In the genomic region with DNA sequence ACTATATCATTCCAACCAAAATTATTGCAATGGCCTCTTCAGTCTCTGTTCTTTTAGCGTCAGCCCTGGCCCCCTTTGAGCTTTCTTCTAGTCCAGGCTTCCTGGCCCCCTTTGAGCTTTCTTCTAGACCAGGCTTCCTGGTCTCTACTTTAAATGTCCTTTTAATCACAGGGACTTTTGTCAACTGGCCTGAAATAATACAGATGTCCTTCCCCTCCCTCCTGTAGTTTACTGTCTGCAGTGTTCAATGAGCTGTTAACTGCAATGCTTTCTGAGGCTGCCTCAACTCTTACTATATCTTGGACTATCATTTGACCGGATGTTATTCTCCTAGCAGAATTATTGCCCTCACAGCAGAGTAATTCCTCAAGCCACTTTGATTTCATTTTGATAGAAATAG, we compare ENCODE assay signal across 25 mouse cellular contexts.
DNase-seq lines count a peak whose midpoint lies in the region; ATAC-seq and TF ChIP-seq lines count a peak whose summit lies in the region.
"Had no signal": no experiment of that assay in that cellular context is flagged by ENCODE, and none has a peak within 500 bp of the region (broad histone marks: within the 10 kb centered on the region; RNA-seq: fewer than 3 reads in every experiment).

No protein-coding gene starts in this region.

- WGBS in heart, embryonic 13.5 days: 60% methylated on average over 2 of the region's 2 CpGs
- WGBS in heart, adult 2 months: 48% methylated on average over 2 of the region's 2 CpGs
- 44% methylated on average over 2 of the region's 2 CpGs for WGBS in heart, postnatal 0 days
- WGBS in heart, embryonic 10.5 days: 59% methylated on average over 2 of the region's 2 CpGs
- 63% methylated on average over 2 of the region's 2 CpGs for WGBS in lung, embryonic 14.5 days
- 60% methylated on average over 2 of the region's 2 CpGs for WGBS in lung, adult 2 months

- H3K9ac ChIP-seq in heart, embryonic 13.5 days: no peak overlapping the region
- H3K9ac ChIP-seq in heart, adult 2 months (ENCODE audit: low read depth, low read length): no peak overlapping the region
- H3K9ac ChIP-seq in heart, postnatal 0 days (replicated peaks; ENCODE audit: low read depth, low read length): no peak overlapping the region
- H3K9ac ChIP-seq in lung, embryonic 14.5 days: no peak overlapping the region
- H3K9ac ChIP-seq: embryonic facial prominence, embryonic 12.5 days; forebrain, embryonic 13.5 days had no signal

- TF ChIP-seq POLR2A in heart, adult 2 months (IDR thresholded peaks at IDR 0.05; ENCODE audit: insufficient read depth, low read depth, low read length): no peak
- TF ChIP-seq POLR2A in lung, adult 2 months (IDR thresholded peaks at IDR 0.05; ENCODE audit: borderline replicate concordance, extremely low read depth, low read depth, low read length): no peak

- H3K4me2 ChIP-seq in heart, embryonic 13.5 days: no peak overlapping the region
- no peak overlapping the region for H3K4me2 ChIP-seq in heart, postnatal 0 days (ENCODE audit: low read depth, low read length)
- no peak overlapping the region for H3K4me2 ChIP-seq in lung, embryonic 14.5 days
- H3K4me2 ChIP-seq: embryonic facial prominence, embryonic 12.5 days; forebrain, embryonic 13.5 days had no signal

- no peak for TF ChIP-seq EP300 in heart, adult 2 months (IDR thresholded peaks at IDR 0.05; ENCODE audit: insufficient read depth, low read depth, low read length)
- TF ChIP-seq EP300 in heart, postnatal 0 days (IDR thresholded peaks at IDR 0.05; ENCODE audit: low read depth): no peak

- intact Hi-C loops in heart, adult 2 months (cut with DNase I): no loop called here

- no peak overlapping the region for H3K4me3 ChIP-seq in heart, embryonic 13.5 days
- H3K4me3 ChIP-seq in heart, adult 2 months: no peak overlapping the region
- no peak overlapping the region for H3K4me3 ChIP-seq in heart, postnatal 0 days (ENCODE audit: low read depth, low read length)
- H3K4me3 ChIP-seq in heart, embryonic 10.5 days: no peak overlapping the region
- H3K4me3 ChIP-seq in lung, embryonic 14.5 days (ENCODE audit: low read depth, low read length): no peak overlapping the region
- no peak overlapping the region for H3K4me3 ChIP-seq in lung, adult 2 months (replicated peaks; ENCODE audit: extremely low read depth, low read depth, low read length)
- H3K4me3 ChIP-seq: embryonic facial prominence, embryonic 10.5 days; embryonic facial prominence, embryonic 12.5 days; forebrain, embryonic 13.5 days had no signal

- H3K36me3 ChIP-seq in heart, embryonic 13.5 days: no peaks in the 10 kb centered on the region
- no peaks in the 10 kb centered on the region for H3K36me3 ChIP-seq in heart, adult 2 months (ENCODE audit: control insufficient read depth, insufficient read depth, low read length)
- no peaks in the 10 kb centered on the region for H3K36me3 ChIP-seq in heart, postnatal 0 days (replicated peaks; ENCODE audit: control insufficient read depth, insufficient read depth, low read length)
- H3K36me3 ChIP-seq in heart, embryonic 10.5 days: no peaks in the 10 kb centered on the region
- H3K36me3 ChIP-seq in lung, embryonic 14.5 days (ENCODE audit: insufficient read depth): no peaks in the 10 kb centered on the region
- H3K36me3 ChIP-seq: embryonic facial prominence, embryonic 10.5 days; embryonic facial prominence, embryonic 12.5 days; G1E had no signal

- H3K79me2 ChIP-seq in heart, adult 2 months (replicated peaks; ENCODE audit: control insufficient read depth, insufficient read depth, low read length): no peaks in the 10 kb centered on the region

- H3K9me3 ChIP-seq in heart, embryonic 13.5 days: no peaks in the 10 kb centered on the region
- no peaks in the 10 kb centered on the region for H3K9me3 ChIP-seq in heart, postnatal 0 days (replicated peaks; ENCODE audit: control insufficient read depth, low read length)
- H3K9me3 ChIP-seq in heart, embryonic 10.5 days: no peaks in the 10 kb centered on the region
- H3K9me3 ChIP-seq in lung, embryonic 14.5 days (ENCODE audit: low read depth, low read length): no peaks in the 10 kb centered on the region
- H3K9me3 ChIP-seq: embryonic facial prominence, embryonic 10.5 days; embryonic facial prominence, embryonic 12.5 days; forebrain, embryonic 13.5 days; G1E had no signal

- TF ChIP-seq CTCF in heart, adult 2 months (IDR thresholded peaks at IDR 0.05): no peak
- TF ChIP-seq CTCF in heart, postnatal 0 days (IDR thresholded peaks at IDR 0.05; ENCODE audit: low read depth): no peak
- TF ChIP-seq CTCF in lung, embryonic 14.5 days (IDR thresholded peaks at IDR 0.05; ENCODE audit: low read depth): no peak
- no peak for TF ChIP-seq CTCF in lung, adult 2 months (IDR thresholded peaks at IDR 0.05; ENCODE audit: insufficient read depth, low read length)

- H3K4me1 ChIP-seq in heart, embryonic 13.5 days: peaks cover 8% of the 10 kb centered on the region; the same call in 1 of the 2 replicates
- H3K4me1 ChIP-seq in heart, adult 2 months (ENCODE audit: control insufficient read depth, insufficient read depth, low read length): peaks cover 2% of the 10 kb centered on the region
- H3K4me1 ChIP-seq in heart, postnatal 0 days (ENCODE audit: control insufficient read depth, insufficient read depth): no peaks in the 10 kb centered on the region
- H3K4me1 ChIP-seq in heart, embryonic 10.5 days: no peaks in the 10 kb centered on the region
- no peaks in the 10 kb centered on the region for H3K4me1 ChIP-seq in lung, embryonic 14.5 days (ENCODE audit: insufficient read depth)
- H3K4me1 ChIP-seq in lung, adult 2 months (ENCODE audit: control insufficient read depth, insufficient read depth, low read length): no peaks in the 10 kb centered on the region
- H3K4me1 ChIP-seq: embryonic facial prominence, embryonic 10.5 days; forebrain, embryonic 13.5 days had no signal

- peak; percentile 37 for DNase-seq in heart, adult 11 months
- DNase-seq in heart, adult 8-10 months (ENCODE audit: low spot score): no peak
- DNase-seq in heart, adult 2 months: no peak
- peak; percentile 38 for DNase-seq in heart, postnatal 0 days (ENCODE audit: low spot score)
- DNase-seq in heart, embryonic 10.5 days (ENCODE audit: low spot score): no peak
- DNase-seq in lung, embryonic 14.5 days: no peak
- DNase-seq in lung, adult 2 months: no peak
- DNase-seq: adrenal gland, adult 8-10 months; adrenal gland, postnatal 14 days; adrenal gland, postnatal 36 days; B cell, adult 2 months; cerebellum, adult 11-12 months; cerebellum, adult 2 months; cerebellum, adult 9-10 months; cerebellum, postnatal 10 days; cerebellum, postnatal 25 days had no signal

- H3K27me3 ChIP-seq in heart, embryonic 13.5 days (replicated peaks): no peaks in the 10 kb centered on the region
- no peaks in the 10 kb centered on the region for H3K27me3 ChIP-seq in heart, adult 2 months (ENCODE audit: control insufficient read depth, insufficient read depth, low read length)
- H3K27me3 ChIP-seq in heart, postnatal 0 days (ENCODE audit: control insufficient read depth, insufficient read depth, low read length): no peaks in the 10 kb centered on the region
- no peaks in the 10 kb centered on the region for H3K27me3 ChIP-seq in heart, embryonic 10.5 days (ENCODE audit: insufficient read depth, poor library complexity, severe bottlenecking)
- no peaks in the 10 kb centered on the region for H3K27me3 ChIP-seq in lung, embryonic 14.5 days (ENCODE audit: insufficient read depth, low read length)
- H3K27me3 ChIP-seq: CH12.LX; embryonic facial prominence, embryonic 12.5 days; forebrain, embryonic 13.5 days had no signal

- 0 out of 2 replicates have a peak overlapping the region, but pooled peaks have one; percentile 39 for H3K27ac ChIP-seq in heart, embryonic 13.5 days (replicated peaks)
- H3K27ac ChIP-seq in heart, adult 2 months: no peak overlapping the region
- peak overlapping the region; percentile 57; the same call in 1 of the 2 replicates for H3K27ac ChIP-seq in heart, postnatal 0 days (ENCODE audit: low read depth)
- H3K27ac ChIP-seq in heart, embryonic 10.5 days: no peak overlapping the region
- H3K27ac ChIP-seq in lung, embryonic 14.5 days (ENCODE audit: low read depth): peak overlapping the region; percentile 9; the same call in 1 of the 2 replicates
- H3K27ac ChIP-seq: embryonic facial prominence, embryonic 10.5 days; embryonic facial prominence, embryonic 12.5 days; forebrain, embryonic 13.5 days had no signal

- no peak for ATAC-seq in heart, embryonic 13.5 days (ENCODE audit: extremely low read depth, insufficient number of reproducible peaks, low FRiP score, low TSS enrichment)
- peak; percentile 58; the same call in 1 of the 2 replicates for ATAC-seq in heart, postnatal 0 days (ENCODE audit: insufficient read depth, low read depth)
- no peak for ATAC-seq in lung, embryonic 14.5 days (ENCODE audit: insufficient read depth)
- ATAC-seq: activated CD4-positive, CD25-positive, alpha-beta regulatory T cell, adult 4 months; CD4-positive, CD25-positive, alpha-beta regulatory T cell, adult 4 months; forebrain, embryonic 13.5 days; Patski had no signal

Comparison
In these comparisons a context has a peak if more than half of its experiments do, and no peak if none do; other contexts are left out.
1. DNase-seq: peak in heart, adult 11 months (single experiment) and heart, postnatal 0 days (single experiment); none in heart, adult 8-10 months (single experiment), heart, adult 2 months (0 of 2), heart, embryonic 10.5 days (single experiment), lung, embryonic 14.5 days (single experiment) and lung, adult 2 months (single experiment).
2. H3K27ac ChIP-seq: peak in heart, embryonic 13.5 days (single experiment), heart, postnatal 0 days (single experiment) and lung, embryonic 14.5 days (single experiment); none in heart, adult 2 months (single experiment) and heart, embryonic 10.5 days (single experiment).